Mouse (Mus musculus): ENCODE measurements around the gene Cdk5r1. TPM values are rescaled to one million over a fixed set of nuclear protein-coding genes. Genes with fewer than 3 reads are reported as not detected.

Cdk5r1 gene
- total RNA-seq, 2 experiments from 2014 or later = 0.19 to 1.7 TPM

- no peak for ATAC-seq (replicated peaks; ENCODE audit: low FRiP score, poor library complexity, severe bottlenecking)
Measured at GRCm38 (mm10) chr11:80479906-80480866, 3.4 kb downstream of the Cdk5r1 start.

GRCm38 (mm10) chr11:80481409-80482050, 4.7 kb downstream of the Cdk5r1 start:
- ATAC-seq (replicated peaks; ENCODE audit: low FRiP score, poor library complexity, severe bottlenecking) = no peak

GRCm38 (mm10) chr11:80482347-80482746, 5.5 kb downstream of the Cdk5r1 start:
- ATAC-seq (replicated peaks; ENCODE audit: low FRiP score, poor library complexity, severe bottlenecking) = no peak

GRCm38 (mm10) chr11:80482921-80483320, 6.1 kb downstream of the Cdk5r1 start:
- ATAC-seq (replicated peaks; ENCODE audit: low FRiP score, poor library complexity, severe bottlenecking) = no peak

- ATAC-seq (replicated peaks; ENCODE audit: low FRiP score, poor library complexity, severe bottlenecking) = no peak
Measured at GRCm38 (mm10) chr11:80483536-80484067, 6.8 kb downstream of the Cdk5r1 start.

GRCm38 (mm10) chr11:80484191-80484791, 7.5 kb downstream of the Cdk5r1 start:
- no peak for ATAC-seq (replicated peaks; ENCODE audit: low FRiP score, poor library complexity, severe bottlenecking)

- no peak for ATAC-seq (replicated peaks; ENCODE audit: low FRiP score, poor library complexity, severe bottlenecking)
Measured at GRCm38 (mm10) chr11:80485120-80485551, 8.3 kb downstream of the Cdk5r1 start.

- no peak for ATAC-seq (replicated peaks; ENCODE audit: low FRiP score, poor library complexity, severe bottlenecking)
Measured at GRCm38 (mm10) chr11:80485622-80486206, 8.9 kb downstream of the Cdk5r1 start.

GRCm38 (mm10) chr11:80487904-80488587, 11.2 kb downstream of the Cdk5r1 start:
- no peak for ATAC-seq (replicated peaks; ENCODE audit: low FRiP score, poor library complexity, severe bottlenecking)

GRCm38 (mm10) chr11:80489172-80489881, 12.5 kb downstream of the Cdk5r1 start:
- ATAC-seq (replicated peaks; ENCODE audit: low FRiP score, poor library complexity, severe bottlenecking) = no peak

GRCm38 (mm10) chr11:80489882-80490196, 13.0 kb downstream of the Cdk5r1 start:
- no peak for ATAC-seq (replicated peaks; ENCODE audit: low FRiP score, poor library complexity, severe bottlenecking)

GRCm38 (mm10) chr11:80490831-80491230, 14.0 kb downstream of the Cdk5r1 start:
- no peak for ATAC-seq (replicated peaks; ENCODE audit: low FRiP score, poor library complexity, severe bottlenecking)

- ATAC-seq (replicated peaks; ENCODE audit: low FRiP score, poor library complexity, severe bottlenecking) = no peak
Measured at GRCm38 (mm10) chr11:80493186-80493585, 16.4 kb downstream of the Cdk5r1 start.

- no peak for ATAC-seq (replicated peaks; ENCODE audit: low FRiP score, poor library complexity, severe bottlenecking)
Measured at GRCm38 (mm10) chr11:80494852-80495251, 18.0 kb downstream of the Cdk5r1 start.

GRCm38 (mm10) chr11:80495972-80496371, 19.1 kb downstream of the Cdk5r1 start:
- ATAC-seq (replicated peaks; ENCODE audit: low FRiP score, poor library complexity, severe bottlenecking) = no peak

- ATAC-seq (replicated peaks; ENCODE audit: low FRiP score, poor library complexity, severe bottlenecking) = no peak
Measured at GRCm38 (mm10) chr11:80496640-80497039, 19.8 kb downstream of the Cdk5r1 start.

- ATAC-seq (replicated peaks; ENCODE audit: low FRiP score, poor library complexity, severe bottlenecking) = no peak
Measured at GRCm38 (mm10) chr11:80497225-80497919, 20.5 kb downstream of the Cdk5r1 start.

- ATAC-seq (replicated peaks; ENCODE audit: low FRiP score, poor library complexity, severe bottlenecking) = no peak
Measured at GRCm38 (mm10) chr11:80498328-80499070, 21.7 kb downstream of the Cdk5r1 start.

Measured in erythroblast, adult 5-6 weeks (primary cell).